Mouse (Mus musculus): ENCODE measurements around the gene Abcf1.
"Not testable (repeated sequence)": the region's sequence is repeated elsewhere in the genome, so short reads cannot be mapped to it uniquely, and the experiment has no call there.

Abcf1 gene

GRCm38 (mm10) chr17:35969418-35970389, at the start of gene Abcf1:
Gene Abcf1 (minus strand): TSS chr17:35969761.
- in situ Hi-C loops (cut with MseI, MboI): no loop called here

DNA sequence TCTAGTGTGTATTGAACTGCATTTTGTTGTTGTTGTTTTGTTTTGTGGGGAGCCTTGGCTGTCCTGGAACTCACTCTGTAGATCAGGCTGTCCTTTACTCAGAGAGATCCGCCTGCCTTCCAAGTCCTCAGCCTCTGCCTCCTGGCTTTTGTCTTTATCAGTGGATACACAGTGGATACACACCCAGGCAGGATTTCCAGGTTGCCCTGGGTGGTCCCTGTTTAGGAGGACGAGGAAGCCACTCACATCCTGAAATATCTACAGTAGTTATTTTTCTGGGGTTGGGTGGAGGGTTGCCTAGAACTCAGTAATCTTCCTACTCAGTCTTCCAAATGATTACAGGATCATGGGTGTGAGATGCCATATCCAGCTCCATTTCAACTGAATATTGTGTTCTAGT, 49.4 kb upstream of the Abcf1 start:
- in situ Hi-C loops (cut with MseI, MboI): no loop called here

- in situ Hi-C loops (cut with MseI, MboI): no loop called here
These were observed 47.5 kb upstream of the Abcf1 start for GRCm38 (mm10) chr17:36017046-36017445.

DNA sequence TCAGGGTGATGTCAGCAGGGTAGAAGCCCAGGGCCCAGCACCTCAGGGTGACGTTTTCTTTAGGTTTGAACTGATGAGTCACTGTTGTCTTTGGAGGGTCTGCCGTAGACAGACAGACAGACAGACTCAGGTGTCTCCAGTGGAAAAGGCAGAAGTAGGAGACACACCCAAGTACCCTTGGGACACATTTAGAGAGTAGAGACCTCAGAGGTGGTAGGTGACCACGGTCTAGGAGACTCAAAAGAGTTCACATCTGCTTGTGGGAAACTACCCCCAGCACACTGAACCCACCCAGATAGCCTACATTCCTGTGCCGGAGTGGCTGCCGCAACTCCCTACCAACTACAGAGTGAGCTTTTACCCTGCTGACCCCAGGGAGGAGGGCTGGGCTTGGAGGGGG, 45.4 kb upstream of the Abcf1 start:
- in situ Hi-C loops (cut with MseI, MboI): no loop called here

- in situ Hi-C loops (cut with MseI, MboI): not testable (repeated sequence)
These were observed 34.8 kb upstream of the Abcf1 start for GRCm38 (mm10) chr17:36004409-36004808.

DNA sequence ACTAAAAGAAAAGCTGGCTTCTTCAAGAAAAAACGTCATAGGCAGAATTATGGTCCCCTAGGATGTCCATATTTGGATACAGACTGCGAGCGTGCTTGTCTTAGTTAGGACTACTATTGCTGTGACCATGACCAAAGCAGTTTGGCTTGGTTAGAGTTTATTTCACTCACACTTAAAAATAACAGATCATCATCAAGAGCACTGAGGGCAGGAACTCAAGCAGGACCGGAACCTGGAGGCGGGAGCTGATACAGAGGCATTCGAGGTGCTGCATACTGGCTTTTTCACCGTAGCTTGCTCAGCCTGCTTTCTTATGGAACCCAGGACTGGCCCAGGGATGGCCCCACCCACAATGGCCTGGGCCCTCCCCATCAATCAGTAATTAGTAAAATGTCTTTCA, 33.8 kb upstream of the Abcf1 start:
- in situ Hi-C loops (cut with MseI, MboI): no loop called here

DNA sequence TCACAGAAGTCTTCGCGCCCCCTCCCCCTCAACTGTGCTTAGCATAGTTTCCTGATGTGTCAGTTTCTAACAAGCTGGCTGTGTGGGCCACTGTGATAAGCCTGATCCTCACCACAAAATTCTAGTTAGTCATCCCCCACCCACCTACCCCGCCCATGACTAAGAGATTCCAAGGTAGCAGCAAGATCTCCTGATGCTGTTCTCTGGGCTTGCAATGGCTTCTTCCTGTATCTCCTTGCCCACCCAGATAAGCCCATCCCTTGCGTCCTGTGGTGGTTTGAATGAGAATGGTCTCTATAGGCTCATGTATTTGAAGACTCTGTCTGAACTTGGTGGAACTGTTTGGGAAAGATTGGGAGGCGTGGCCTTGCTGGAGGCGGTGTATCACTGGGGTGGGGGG, 32.4 kb upstream of the Abcf1 start:
- in situ Hi-C loops (cut with MseI, MboI): no loop called here

- in situ Hi-C loops (cut with MseI, MboI): no loop called here
These were observed 31.7 kb upstream of the Abcf1 start for GRCm38 (mm10) chr17:36001121-36001897.

- in situ Hi-C loops (cut with MseI, MboI): no loop called here
These were observed 30.8 kb upstream of the Abcf1 start for GRCm38 (mm10) chr17:36000349-36000748.

DNA sequence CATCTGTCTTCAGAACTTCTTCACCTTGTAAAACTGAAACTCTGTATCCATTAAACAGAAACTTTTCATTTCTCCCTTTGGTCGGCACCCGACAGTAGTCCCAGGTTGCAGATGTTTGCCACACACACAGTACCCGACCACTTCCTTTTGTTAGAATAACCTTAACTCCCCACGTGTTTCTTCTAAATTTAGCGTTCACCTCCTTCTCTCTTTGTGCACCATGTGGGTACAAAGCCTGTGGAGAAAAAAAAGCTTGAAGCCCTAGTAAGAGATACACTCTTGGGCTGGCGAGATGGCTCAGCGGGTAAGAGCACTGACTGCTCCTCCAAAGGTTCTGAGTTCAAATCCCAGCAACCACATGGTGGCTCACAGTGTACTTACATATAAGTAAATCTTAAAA, 29.8 kb upstream of the Abcf1 start:
- in situ Hi-C loops (cut with MseI, MboI): no loop called here

DNA sequence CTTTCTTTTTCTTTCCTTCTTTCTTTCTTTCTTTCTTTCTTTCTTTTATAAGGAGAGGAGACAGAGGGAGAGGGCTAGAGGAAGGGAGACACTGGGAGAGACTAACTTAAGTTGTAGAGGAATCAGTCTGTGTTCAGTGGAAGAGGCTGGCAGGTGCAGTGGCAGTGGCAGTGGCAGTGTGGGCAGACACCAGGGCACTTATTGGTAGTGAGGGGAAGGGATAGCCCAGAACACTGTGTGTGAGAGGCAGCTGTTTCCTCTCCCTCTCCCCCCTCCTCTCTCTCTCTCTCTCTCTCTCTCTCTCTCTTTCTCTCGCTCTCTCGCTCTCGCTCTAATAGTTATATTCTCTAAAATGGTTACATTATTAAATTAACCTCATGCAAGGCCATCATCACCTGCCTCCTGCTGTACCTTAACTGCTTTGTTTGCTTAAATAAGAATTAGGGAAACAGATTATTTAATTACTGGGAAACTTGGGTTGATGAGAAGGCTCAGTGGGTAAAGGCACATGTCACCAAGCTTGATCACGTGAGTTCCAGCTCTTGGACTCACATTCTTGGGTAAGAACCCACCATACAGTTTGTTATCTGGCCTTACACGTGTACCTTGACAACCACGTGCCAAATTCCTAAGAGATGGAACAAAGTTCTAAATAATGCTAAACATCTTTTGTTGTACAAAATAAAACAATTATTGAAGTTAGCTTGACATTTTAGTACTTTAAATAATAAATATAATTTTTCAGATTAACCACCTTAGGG, 29.2 kb upstream of the Abcf1 start:
- in situ Hi-C loops (cut with MseI, MboI): no loop called here

DNA sequence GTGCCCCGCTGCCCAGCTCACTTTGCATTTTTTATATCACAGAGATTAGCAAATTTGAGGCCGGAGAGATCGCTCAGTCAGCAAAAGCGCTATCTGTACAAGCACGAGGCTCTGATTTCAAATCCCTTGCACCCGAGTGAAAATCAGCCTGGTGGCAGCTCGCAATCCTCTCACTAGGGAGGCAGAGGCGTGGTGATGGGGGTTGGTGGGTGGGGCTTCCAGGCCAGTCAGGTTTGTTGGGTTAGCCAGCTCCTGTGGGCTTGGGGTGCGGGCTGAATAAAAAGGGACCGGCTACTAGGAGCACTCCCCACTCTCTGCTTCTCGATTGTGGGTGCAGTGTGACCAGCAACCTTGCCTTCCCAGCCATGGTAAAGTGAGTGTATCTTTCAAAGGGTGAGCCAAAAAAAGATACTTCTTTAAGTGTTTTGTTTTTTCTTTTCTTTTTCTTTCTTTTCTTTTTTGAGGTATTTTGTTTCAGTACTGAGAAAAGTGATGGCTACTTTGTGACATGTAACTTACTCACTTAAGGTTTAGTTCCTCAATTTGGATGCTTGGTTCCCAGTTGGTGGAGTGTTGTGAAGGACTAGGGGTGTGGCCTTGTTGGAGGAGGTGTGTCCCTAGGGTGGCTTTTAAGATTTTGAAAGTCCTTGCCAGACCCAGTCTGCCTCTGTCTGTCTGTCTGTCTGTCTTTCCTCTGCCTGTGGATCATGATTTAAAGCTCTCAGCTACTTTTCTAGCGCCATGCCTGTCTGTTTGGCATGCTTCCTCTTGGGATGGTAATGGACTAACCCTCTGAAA, 28.4 kb upstream of the Abcf1 start:
- in situ Hi-C loops (cut with MseI, MboI): no loop called here

- in situ Hi-C loops (cut with MseI, MboI): no loop called here
These were observed 27.4 kb upstream of the Abcf1 start for GRCm38 (mm10) chr17:35996949-35997348.

DNA sequence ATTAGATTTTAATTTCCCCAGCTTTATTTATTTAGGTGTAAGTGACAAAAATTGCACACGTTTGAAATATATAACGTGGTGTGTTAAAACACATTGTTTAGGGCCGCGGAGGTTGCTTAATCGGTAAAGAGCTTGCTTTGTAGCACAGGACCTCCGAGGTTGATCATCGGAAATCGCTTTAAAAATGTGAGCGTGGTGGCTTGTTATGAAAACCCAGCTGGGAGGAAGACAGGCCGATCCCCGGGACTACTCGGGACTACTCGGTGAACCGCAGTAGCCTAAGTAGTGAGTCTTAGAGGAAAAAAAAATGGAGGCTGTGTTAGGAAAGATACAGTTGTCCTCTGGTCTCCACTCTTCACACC, 25.3 kb upstream of the Abcf1 start:
- in situ Hi-C loops (cut with MseI, MboI): loop anchor here (5.0 kb wide), 1 partner anchor 58 kb away; no protein-coding TSS in a partner anchor

DNA sequence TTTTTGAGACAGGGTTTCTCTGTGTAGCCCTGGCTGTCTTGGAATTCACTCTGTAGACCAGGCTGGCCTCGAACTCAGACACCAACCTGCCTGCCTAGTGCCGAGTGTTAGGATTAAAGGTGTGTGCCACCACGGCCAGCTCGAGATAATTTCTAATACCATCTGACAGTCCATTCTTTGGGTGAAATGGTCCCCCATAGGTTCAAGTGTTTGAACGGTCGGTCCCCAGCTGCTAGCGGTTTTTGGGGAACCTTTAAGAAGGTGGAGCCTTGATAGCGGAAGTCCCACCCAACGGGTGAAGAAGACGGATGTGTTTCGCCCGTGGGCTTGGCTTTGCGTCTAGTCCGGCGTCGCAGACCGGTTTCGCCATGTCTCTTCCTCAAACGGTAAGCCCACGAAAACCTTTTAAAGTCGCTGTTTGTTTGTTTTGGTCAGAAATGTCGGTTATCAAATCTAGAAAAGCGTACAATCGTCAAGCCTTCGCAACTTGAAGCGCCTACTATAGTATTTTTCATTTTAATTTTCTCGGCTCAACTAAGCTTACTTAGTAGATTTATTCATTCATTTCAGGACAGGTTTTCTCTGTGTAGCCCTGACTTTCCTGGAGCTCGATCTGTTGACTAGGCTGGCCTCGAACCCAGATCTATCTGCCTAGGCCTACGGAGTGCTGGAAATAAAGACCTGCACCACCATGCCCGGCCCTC, 24.8 kb upstream of the Abcf1 start:
- in situ Hi-C loops (cut with MseI, MboI): loop anchor here (5.0 kb wide), 1 partner anchor 57 kb away; no protein-coding TSS in a partner anchor

GRCm38 (mm10) chr17:35993675-35994074, 24.1 kb upstream of the Abcf1 start:
- in situ Hi-C loops (cut with MseI, MboI): loop anchor here (5.0 kb wide), 1 partner anchor 56 kb away; no protein-coding TSS in a partner anchor

- in situ Hi-C loops (cut with MseI, MboI): loop anchor here (5.0 kb wide), 1 partner anchor 54 kb away; no protein-coding TSS in a partner anchor
These were observed 22.2 kb upstream of the Abcf1 start for GRCm38 (mm10) chr17:35991781-35992180.

DNA sequence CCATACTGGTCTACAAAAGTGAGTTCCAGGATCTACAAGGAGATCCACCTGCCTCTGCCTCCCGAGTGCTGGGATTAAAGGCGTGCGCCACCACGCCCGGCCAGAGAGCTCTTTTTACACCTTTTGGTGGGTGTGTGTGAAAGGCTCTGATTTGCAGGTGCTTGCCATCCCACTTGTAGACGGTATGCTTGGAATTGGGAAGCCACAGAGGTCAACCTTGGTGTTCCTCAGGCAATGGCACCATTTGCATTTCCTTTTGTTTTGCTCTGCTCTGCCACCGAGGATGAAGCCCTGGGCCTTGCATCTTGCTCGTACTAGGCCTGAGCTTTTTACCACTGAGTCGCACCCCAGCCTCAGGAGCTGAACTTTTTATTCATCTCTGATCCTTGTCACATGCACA, 12.2 kb upstream of the Abcf1 start:
- in situ Hi-C loops (cut with MseI, MboI): no loop called here

DNA sequence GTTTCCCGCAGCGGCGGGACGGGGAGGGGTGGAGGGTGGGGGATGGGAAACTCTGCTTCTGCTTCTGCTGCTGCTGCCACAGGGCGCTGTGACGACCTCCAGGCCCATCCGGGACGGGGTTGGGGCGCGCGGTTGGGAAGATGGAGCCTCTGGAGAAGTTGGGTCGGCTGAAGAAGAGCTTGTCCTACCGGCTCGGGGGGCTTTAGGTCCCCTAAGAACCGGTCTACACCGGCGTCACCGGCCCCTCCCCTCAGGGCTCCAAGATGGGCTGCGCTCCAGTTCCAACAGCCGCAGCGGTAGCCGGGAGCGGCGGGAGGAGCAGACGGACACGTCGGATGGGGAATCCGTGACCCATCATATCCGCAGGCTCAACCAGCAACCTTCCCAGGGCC, 10.8 kb upstream of the Abcf1 start:
- in situ Hi-C loops (cut with MseI, MboI): no loop called here

All from mouse trophoblast stem cell (cell line).